Mouse (Mus musculus) lung, postnatal 0 days (tissue): ENCODE measurements around the gene Tctn3.
"Not testable (repeated sequence)": the region's sequence is repeated elsewhere in the genome, so short reads cannot be mapped to it uniquely, and the experiment has no call there.

Experiments
- CTCF ChIP-seq: IDR thresholded peaks from 2 replicates; pipeline ENCODE4 v1.5.1; 2016; ENCODE audit warnings: antibody characterized with exemption, mild to moderate bottlenecking
- EP300 ChIP-seq: IDR thresholded peaks from 2 replicates; pipeline ENCODE4 v1.6.1; 2016; ENCODE audit warnings: antibody characterized with exemption, mild to moderate bottlenecking, control low read depth

DNA sequence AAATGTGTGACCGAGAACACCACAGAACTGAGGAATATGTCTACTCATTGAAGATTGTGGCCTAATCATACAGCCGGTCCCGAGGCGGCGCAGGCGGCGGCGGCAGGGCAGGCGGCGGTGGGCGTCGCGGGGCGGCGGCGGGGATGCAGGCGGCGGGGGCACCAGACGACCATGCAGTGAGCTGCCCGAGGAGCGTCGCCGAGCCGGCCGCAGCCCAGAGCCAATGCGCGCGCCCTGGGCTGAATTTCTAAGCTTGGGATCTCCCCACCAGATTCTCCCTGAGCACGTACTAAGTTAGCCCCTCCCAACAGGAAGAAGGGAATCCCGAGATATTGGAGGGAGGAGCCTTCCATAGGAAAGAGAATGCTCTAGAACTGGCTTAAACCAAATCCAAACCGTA lies 50.5 kb downstream of the Tctn3 start:
- TF ChIP-seq CTCF, EP300: not testable (repeated sequence)
